Mouse (Mus musculus): ENCODE results near the gene Lypla2.
"Not testable (repeated sequence)": the region's sequence is repeated elsewhere in the genome, so short reads cannot be mapped to it uniquely, and the experiment has no call there.

Lypla2 gene

GRCm38 (mm10) chr4:135949475-135949874 lies 23.0 kb downstream of the Lypla2 start:
- no peak for DNase-seq (ENCODE audit: low spot score)

- no peak for DNase-seq (ENCODE audit: low spot score)
Measured at GRCm38 (mm10) chr4:135948142-135948541, 24.3 kb downstream of the Lypla2 start.

- no peak for DNase-seq (ENCODE audit: low spot score)
Measured at GRCm38 (mm10) chr4:135946659-135947301, 25.6 kb downstream of the Lypla2 start.

- peak; percentile 99 for DNase-seq (ENCODE audit: low spot score)
Measured at GRCm38 (mm10) chr4:135946278-135946658, 26.2 kb downstream of the Lypla2 start, which contains the start of gene Hmgcl. TSS of gene Hmgcl (plus strand) at chr4:135946448.

GRCm38 (mm10) chr4:135945706-135946105 lies 26.7 kb downstream of the Lypla2 start:
- no peak for DNase-seq (ENCODE audit: low spot score)

- DNase-seq (ENCODE audit: low spot score) = no peak
Measured at GRCm38 (mm10) chr4:135943389-135943788, 29.0 kb downstream of the Lypla2 start.

GRCm38 (mm10) chr4:135942193-135942592 lies 30.2 kb downstream of the Lypla2 start:
- no peak for DNase-seq (ENCODE audit: low spot score)

- not testable (repeated sequence) for DNase-seq (ENCODE audit: low spot score)
Measured at GRCm38 (mm10) chr4:135941026-135941425, 31.4 kb downstream of the Lypla2 start.

GRCm38 (mm10) chr4:135938858-135939257 lies 33.6 kb downstream of the Lypla2 start:
- DNase-seq (ENCODE audit: low spot score) = no peak

GRCm38 (mm10) chr4:135935502-135935901 lies 36.9 kb downstream of the Lypla2 start:
- DNase-seq (ENCODE audit: low spot score) = no peak

GRCm38 (mm10) chr4:135934708-135935500 lies 37.5 kb downstream of the Lypla2 start:
- no peak for DNase-seq (ENCODE audit: low spot score)

GRCm38 (mm10) chr4:135931832-135932231 lies 40.6 kb downstream of the Lypla2 start:
- DNase-seq (ENCODE audit: low spot score) = peak; percentile 63

- no peak for DNase-seq (ENCODE audit: low spot score)
Measured at GRCm38 (mm10) chr4:135930239-135930638, 42.2 kb downstream of the Lypla2 start.

- DNase-seq (ENCODE audit: low spot score) = no peak
Measured at GRCm38 (mm10) chr4:135929828-135930227, 42.6 kb downstream of the Lypla2 start.

GRCm38 (mm10) chr4:135929405-135929804 lies 43.0 kb downstream of the Lypla2 start:
- DNase-seq (ENCODE audit: low spot score) = no peak

- no peak for DNase-seq (ENCODE audit: low spot score)
Measured at GRCm38 (mm10) chr4:135928376-135928775, 44.0 kb downstream of the Lypla2 start.

GRCm38 (mm10) chr4:135926861-135927260 lies 45.6 kb downstream of the Lypla2 start:
- DNase-seq (ENCODE audit: low spot score) = no peak

- no peak for DNase-seq (ENCODE audit: low spot score)
Measured at GRCm38 (mm10) chr4:135926195-135926808, 46.1 kb downstream of the Lypla2 start.

GRCm38 (mm10) chr4:135925341-135925740 lies 47.1 kb downstream of the Lypla2 start:
- no peak for DNase-seq (ENCODE audit: low spot score)

GRCm38 (mm10) chr4:135924418-135924817 lies 48.0 kb downstream of the Lypla2 start:
- no peak for DNase-seq (ENCODE audit: low spot score)

- DNase-seq (ENCODE audit: low spot score) = no peak
Measured at GRCm38 (mm10) chr4:135922190-135922589, 50.2 kb downstream of the Lypla2 start.

- peak; percentile 14 for DNase-seq (ENCODE audit: low spot score)
Measured at GRCm38 (mm10) chr4:135921257-135922120, 50.9 kb downstream of the Lypla2 start.
